Mouse (Mus musculus): Measurements from ENCODE around the gene Poc1b. TPM values are rescaled to one million over a fixed set of nuclear protein-coding genes. Genes with fewer than 3 reads are reported as not detected.

Gene Poc1b
- total RNA-seq, 2 experiments from 2014 or later, result 2.8 to 4.1 TPM

DNA sequence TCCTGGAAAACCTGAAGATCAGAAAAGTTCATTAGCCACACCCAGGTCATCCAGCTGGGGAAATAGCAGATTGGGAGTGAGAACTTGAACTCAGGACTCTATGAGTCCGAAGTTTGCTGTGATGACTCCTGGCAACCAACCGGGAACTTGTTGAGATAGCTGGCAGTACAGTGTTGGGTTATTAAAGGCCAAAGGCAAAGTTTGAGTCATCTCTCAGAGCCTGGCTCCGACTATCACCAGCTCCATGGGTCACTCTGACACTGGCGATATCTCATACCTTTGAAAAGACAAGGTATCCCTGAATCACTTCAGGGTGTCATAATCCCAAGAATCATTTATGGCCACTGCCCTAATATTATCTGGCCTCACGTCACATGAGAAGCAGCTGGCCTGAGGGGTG, 119.9 kb downstream of the Poc1b start:
- no peak for DNase-seq (ENCODE audit: low spot score)

DNA sequence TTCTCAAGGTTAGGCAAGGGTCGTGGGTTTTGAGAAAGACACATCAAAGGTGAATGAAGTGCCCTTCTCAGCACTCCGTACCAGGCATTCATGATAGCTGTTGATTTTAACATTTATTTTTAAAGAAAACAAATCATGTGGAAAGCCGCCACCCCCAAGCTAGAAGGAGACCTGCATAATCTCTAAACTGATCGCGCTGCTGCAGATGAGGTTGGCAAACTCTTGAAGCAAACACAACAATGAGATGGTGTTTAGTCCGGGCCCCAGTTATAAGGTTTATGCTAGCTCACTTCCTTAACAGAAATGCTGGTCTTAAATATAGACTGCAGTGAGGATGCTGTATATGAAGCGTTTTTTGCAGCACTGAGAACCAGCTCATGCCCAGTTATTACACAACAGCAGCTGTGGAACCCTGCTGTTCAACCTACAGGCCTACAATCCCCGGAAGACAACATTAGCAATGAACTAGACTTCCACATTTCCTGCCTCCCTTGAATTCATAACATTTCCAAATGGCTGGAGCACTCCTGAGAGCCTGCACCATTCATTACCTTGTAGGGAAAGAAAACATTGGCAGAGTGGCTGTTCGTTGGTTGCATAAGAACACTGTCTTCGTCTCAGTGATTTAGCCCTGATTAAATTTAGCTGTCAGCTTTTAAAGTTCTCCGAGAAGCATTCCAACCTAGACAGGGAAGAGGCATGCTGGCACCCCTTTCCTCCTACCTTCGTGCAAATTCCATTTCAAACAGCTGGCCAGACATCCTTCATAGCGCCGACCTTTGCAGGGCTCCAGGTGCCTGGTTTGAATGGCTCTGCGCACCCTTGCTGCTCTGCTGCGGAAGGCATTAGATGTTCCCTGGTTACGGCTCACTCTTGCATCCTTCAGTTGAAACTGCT, 121.4 kb downstream of the Poc1b start:
- DNase-seq (ENCODE audit: low spot score), result no peak

DNA sequence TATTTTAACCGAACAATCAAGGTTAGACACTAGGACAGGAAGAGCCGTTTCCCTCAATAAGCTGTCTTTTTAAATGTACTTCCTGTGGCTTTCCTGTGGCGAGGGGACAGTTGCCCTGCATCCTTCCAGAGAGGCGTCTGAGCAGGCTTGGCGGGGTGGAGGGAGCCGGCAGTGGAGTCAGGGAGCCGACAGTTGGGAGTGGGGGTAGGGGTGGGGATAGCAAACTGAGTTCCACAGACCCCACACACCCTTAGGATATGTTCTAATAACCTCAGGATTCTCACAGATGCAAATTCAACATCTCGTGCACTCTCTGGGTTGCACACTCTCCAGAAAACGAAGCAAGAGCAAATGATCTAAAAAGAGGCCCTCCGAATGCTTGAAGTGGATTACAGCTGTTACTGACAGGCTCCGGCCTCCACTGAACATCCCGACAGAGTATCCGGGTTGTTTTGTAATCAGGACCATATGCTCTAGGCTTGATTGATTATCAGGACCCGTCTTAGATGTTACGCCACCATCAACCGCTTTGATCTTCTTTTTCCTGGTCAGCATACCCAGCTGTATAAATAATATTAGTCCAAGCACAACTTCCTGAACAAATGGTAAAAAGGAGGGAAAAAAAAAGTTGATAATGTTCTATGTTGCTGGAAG, 122.3 kb downstream of the Poc1b start:
- DNase-seq (ENCODE audit: low spot score), result no peak

DNA sequence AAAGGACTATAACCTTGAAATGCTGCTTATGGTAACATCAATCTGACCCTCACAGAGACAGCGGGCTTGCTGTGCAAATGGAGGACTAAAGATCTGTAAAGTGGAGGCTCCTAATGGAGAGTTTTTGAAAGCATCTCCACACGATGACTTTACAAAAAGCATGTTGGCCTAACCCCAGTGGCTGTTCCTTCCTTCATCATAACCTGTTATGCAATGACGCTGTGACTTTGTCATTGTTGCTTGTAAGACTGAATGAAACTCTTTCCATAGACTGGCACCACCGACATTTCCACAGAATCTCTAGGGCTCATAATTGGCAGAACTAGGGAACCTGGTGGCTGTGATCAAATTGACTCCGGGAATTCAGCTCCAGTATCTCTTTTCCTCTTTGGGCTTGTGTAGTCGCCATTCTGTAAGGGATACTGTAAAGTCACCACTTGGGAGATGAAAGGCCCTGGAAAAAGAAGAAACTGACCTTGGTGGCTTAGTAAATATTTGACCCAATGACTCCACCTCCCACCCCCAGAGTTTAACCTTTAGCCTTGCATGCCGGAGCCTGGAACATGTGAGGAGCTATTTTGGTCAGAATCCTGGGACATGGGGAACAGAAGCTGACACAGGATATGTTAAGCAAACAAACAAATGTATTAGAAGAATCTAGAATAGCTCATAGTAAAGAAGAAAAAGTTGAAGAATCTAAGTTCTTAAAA, 125.8 kb downstream of the Poc1b start:
- no peak for DNase-seq (ENCODE audit: low spot score)

DNA sequence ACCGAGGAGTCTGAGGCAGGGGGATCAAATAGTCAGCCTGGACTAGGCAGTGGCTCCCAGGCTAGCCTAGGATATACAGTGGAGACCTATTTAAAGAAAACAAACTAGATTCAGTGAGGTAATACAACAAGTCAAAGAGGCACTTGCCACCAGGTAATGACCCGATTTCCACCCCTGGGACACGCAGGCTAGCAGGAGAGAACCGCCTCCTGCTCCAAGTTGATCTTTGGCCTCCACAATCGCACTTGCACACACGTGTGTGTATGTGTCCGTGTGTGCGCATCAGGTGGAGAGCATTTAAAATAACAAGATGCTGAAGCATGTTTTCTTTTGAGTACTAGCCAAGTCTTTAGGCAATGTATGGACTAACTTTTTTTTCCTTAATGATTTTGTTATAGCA, 127.5 kb downstream of the Poc1b start:
- no peak for DNase-seq (ENCODE audit: low spot score)

DNA sequence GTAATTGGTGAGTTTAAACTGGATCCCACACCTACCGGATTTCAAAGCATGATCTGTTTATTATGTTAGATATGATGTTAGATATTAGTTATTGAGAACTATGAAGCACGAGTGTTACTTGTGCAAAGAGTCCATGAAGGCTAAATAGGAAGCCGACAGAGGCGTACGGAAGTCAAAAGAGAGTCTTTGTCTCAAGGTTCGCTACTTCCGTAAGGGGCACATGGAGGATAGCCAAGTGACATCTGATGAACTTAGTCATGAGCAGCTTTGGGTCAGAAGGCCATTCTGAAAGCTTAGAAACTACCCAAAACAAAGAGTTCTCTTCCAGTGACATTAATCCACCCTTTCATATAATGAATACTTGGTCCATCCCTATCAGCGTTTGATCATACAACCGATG, 128.2 kb downstream of the Poc1b start:
- no peak for DNase-seq (ENCODE audit: low spot score)

DNA sequence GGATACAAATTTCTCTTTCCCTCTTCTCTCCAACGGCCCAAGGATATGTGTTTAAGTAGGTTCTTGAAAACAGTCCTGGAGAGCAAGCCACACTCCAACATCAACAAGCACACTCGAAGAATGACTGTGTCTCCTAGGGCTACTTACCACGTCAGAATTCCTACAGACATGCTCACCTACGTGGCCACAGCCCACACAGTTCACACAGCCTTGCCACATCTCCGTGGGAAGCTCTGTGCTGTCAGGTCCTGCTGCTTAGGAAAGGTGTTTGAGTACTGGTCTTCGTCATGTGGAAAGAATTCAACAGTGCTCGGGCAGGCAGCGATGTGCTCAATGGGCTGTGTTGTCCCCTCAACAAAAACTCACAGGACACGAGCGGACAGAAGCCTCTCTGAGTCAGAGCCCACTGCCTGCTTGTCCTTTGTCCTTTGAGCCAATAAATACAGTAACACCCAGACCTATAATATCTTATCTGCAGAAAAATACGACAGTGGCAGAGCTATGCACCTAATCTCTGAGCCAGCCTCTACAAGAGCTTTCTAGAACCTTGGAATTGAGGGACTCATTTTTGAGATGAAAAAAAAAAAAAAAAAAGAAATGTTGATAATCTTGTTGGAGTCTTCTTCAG, 130.5 kb downstream of the Poc1b start:
- no peak for DNase-seq (ENCODE audit: low spot score)

DNA sequence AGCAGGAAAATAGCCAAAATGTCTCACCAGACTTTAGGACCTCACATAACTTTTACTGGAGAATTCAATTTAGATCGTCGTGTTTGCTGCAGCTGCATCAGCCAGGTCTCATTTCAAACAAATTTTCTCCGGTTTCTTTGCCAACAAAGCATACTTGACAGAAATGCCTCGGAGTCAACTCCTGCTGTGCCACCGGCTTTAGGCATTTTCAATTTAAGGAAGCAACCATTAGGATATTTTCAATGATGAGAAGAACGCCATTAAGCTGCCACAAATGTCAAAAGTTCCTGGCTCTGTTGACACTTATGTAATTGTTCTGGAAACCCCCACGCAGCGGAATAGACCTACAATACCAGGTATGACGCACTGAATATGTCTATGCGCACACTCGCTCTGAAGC, 131.7 kb downstream of the Poc1b start:
- no peak for DNase-seq (ENCODE audit: low spot score)

DNA sequence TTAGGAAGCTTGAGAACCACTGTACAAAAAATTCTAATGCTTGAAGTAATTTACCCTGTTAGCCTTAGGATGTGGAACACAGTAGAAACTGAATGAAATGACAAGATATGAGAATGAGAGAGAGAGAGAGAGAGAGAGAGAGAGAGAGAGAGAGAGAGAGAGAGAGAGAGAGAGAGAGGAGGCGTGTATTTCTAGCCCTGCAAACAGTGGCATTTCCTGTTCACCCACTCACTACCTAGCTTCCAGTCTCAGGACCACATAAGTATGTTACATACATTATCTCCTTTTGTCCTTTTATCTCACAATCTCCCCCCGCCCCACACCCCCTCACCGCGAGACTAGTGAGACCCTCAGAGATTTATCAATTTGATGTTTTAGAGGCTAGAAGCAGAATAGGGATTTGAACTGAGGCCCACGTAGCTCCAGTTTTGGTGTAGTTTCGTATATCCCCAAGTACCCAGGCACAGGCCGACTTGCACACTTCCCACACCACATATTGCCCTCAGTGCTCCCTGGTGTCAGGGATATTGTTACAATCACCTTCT, 134.5 kb downstream of the Poc1b start:
- DNase-seq (ENCODE audit: low spot score), result no peak

DNA sequence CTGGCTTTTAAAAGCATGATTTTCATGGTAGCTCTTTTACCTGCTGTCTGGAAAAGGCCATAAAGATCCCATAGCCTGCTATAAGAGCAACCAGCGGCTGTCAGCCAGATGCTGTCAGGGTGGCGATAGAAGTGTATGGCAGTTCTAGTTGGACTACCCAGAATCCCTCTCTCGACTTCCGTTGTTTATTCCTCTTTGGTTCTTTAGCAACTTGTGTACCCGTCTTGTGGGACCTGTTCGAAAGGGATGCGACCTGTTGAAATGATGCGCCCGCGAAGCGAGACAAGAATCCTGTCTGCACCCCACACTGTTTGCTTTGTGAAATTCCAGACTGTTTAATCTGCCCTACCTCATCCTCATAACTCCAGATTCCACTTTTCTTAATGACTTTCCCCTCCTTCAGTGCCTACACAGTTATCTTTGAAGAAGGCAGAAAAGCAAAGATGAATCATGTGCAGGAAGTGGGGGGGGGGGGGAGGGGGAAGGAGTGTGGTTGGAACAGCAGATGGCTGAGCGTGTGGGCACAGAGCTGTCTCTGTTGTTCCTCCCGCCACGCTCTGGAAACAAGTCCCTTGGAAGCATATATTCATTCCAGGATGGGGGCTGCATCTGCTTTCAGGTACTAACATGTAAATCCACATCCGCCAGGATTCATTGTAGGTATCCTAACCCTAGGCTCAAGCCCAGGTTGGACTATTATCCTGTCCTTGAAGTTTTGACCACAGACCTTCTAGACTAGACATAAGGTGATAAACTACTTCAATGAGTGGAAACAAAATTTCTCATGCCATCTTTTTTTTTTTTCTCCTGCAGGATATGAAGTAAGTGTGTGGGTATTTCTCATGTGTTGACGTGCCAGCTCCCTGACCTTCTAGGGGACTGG, 135.2 kb downstream of the Poc1b start:
- no peak for DNase-seq (ENCODE audit: low spot score)

DNA sequence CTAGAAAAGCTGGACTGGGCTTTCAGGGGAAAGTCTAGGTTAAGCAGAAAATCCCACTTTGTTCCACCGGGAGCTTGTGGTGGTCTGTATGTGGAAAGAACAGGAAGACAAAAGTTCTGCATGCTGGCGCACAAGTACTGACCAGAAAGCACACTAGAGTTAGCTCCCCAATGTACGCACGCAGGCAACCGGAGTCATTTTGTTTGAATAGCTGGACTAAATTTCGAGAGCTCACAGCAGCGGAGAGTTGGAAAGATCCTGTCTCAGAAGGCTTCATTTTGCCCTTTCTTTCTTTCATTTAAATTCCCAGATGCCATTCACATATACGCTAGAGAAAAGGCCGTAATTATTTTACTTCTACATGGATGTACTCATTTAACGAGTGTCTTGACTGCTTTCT, 135.9 kb downstream of the Poc1b start:
- no peak for DNase-seq (ENCODE audit: low spot score)

DNA sequence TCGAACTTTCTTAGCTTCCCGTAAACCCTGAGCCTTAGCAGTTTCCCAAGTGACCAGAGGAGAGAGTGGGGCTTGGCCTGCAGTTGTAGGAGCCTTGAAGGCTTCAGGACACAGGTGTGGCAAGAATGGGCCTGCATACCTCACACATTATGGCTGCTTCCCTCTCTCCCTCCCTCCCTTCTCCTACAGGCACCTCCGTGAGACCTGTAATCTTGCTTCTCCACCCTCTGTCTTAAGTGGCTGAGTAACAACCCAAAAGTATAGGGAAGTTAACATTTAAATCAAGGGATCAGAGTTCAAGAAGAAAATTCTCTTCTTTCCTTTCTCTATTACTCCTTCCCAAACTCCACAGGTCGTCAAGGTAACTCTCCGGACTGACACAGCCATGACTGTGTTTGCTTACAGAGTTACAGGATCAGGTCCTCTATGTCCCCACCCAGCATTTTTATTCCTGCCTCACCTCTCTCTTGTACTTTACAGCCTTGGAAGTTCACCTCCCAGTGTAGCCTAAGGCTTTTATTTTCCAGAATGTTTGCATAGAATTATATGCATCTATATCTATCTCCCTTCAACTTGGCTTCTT, 137.2 kb downstream of the Poc1b start:
- no peak for DNase-seq (ENCODE audit: low spot score)

DNA sequence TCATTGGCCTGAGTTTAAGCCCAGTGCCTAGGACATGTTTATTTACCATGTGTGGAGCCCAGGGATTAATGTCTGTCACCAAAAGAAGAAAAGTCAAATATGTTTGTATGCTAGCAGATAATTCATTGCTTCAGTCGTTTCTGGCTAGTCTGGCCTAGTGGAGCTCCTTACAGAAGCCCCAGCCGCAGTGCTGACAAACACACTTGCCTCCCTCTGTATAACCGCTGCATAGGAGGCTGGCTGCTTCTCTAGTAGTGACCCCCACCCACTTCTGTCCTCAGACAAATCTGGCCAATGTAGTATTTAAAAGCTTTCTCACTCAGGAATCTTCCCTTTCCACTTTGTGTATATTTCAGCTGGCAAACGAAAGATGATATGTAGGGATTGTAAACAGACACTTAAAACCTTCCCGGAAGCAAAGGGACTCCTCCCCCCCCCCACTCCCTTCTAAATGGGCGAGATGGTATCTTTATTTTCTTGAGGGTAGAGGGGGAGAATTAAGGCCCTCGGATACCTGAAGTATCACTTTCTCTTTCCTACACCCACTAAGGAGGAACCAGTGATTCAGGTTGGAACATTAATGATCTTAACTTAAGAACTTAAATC, 137.9 kb downstream of the Poc1b start:
- DNase-seq (ENCODE audit: low spot score), result no peak

DNA sequence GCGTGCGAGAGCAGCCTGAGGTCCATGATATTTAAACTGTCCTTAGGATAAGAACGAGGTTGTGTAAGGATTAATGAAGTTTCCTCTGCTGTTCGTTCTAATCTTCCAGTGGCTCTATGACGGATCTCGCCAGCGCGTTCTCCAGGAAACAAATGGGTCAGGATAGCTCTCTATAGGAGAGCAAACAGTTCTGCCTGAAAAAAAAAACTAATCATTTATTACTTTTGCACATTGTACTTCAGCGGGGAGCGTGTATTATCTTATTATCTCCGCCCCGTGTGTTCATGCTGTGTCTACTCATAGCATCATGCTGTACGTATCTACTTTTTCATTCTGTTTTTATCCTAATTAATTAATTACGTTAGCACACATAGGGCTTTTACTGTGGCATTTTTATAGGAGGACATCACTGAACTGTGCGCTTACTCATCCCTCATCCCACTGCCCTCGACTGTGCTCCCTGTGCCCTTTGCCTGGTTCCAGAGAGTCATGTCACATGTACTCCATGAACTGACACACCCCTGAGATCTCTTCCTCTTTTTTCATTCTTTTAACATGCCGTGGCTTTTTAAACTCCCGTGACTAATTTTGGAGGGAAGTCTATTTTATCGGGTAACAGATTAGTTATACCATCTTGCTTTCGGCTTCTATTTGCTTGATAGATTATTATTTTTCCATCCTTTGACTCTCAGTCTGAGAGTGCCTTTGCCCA, 140.1 kb downstream of the Poc1b start:
- no peak for DNase-seq (ENCODE audit: low spot score)

Other genes with a start within 250 kb of the Poc1b start
- gene Atp2b1, start 192.6 kb upstream of the Poc1b start, total RNA-seq (2021), result 10 to 100 TPM; 63.8 to 72.3 TPM
- 1 to 10 TPM in 1 of 2 experiments, under 1 TPM in 1; 0.87 to 1.3 TPM for gene Galnt4, start 1.1 kb downstream of the Poc1b start, total RNA-seq (2021)
- gene Phxr2, start 19.3 kb downstream of the Poc1b start, total RNA-seq (2021), result not detected
- gene Dusp6, start 156.2 kb downstream of the Poc1b start, total RNA-seq (2021), result 10 to 100 TPM in 1 of 2 experiments, 1 to 10 TPM in 1; 7.2 to 12.4 TPM